Mouse (Mus musculus): ENCODE data around the gene Atxn10. TPM values are rescaled to one million over a fixed set of nuclear protein-coding genes. Genes with fewer than 3 reads are reported as not detected.
"Not testable (repeated sequence)": the region's sequence is repeated elsewhere in the genome, so short reads cannot be mapped to it uniquely, and the experiment has no call there.

Gene Atxn10
- polyA plus RNA-seq, 1 experiment, result 1.6 TPM

GRCm38 (mm10) chr15:85329096-85329495 lies 6.9 kb upstream of the Atxn10 start:
- H3K4me3 ChIP-seq (replicated peaks), result no peak overlapping the region
- no peaks in the 10 kb centered on the region for H3K4me1 ChIP-seq (ENCODE audit: control insufficient read depth)
- H3K27me3 ChIP-seq (ENCODE audit: control insufficient read depth), result 0 out of 2 replicates have a peak, but pooled peaks cover 2% of the 10 kb centered on the region
- H3K36me3 ChIP-seq (ENCODE audit: control insufficient read depth), result no peaks in the 10 kb centered on the region
- TF ChIP-seq TAL1 (IDR thresholded peaks at IDR 0.05; ENCODE audit: low read length) (no peak), GATA1 (IDR thresholded peaks at IDR 0.05; ENCODE audit: low read length) (no peak)
- peaks cover 3% of the 10 kb centered on the region; the same call in 1 of the 2 replicates for H3K9me3 ChIP-seq (ENCODE audit: control insufficient read depth, low read length)

DNA sequence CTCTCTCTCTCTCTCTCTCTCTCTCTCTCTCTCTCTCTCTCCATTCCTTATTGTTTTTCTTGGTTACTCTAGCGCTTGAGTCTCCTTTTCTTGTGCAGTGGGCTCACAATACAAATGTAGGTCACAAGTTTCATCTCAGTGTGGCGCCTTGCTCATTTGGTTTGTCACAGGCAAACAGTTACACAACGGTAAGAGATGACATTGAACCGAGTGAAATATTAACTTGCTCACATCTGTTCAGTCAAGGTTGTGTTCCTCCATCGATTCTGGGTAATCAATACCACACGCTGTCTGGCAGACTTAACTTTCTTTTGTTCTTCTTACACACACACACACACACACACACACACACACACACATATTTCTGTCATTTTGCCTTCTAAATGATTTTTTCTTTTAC lies 6.0 kb upstream of the Atxn10 start:
- no peaks in the 10 kb centered on the region for H3K4me1 ChIP-seq (ENCODE audit: control insufficient read depth)
- TF ChIP-seq GATA1 (IDR thresholded peaks at IDR 0.05; ENCODE audit: low read length) (no peak), TAL1 (IDR thresholded peaks at IDR 0.05; ENCODE audit: low read length) (no peak)
- no peak overlapping the region for H3K4me3 ChIP-seq (replicated peaks)
- no peaks in the 10 kb centered on the region for H3K36me3 ChIP-seq (ENCODE audit: control insufficient read depth)
- H3K27me3 ChIP-seq (ENCODE audit: control insufficient read depth), result 0 out of 2 replicates have a peak, but pooled peaks cover 2% of the 10 kb centered on the region
- peaks cover 3% of the 10 kb centered on the region; the same call in 1 of the 2 replicates for H3K9me3 ChIP-seq (ENCODE audit: control insufficient read depth, low read length)

- not testable (repeated sequence) for H3K4me3 ChIP-seq (replicated peaks); H3K9me3 ChIP-seq (ENCODE audit: control insufficient read depth, low read length); H3K36me3 ChIP-seq (ENCODE audit: control insufficient read depth); H3K27me3 ChIP-seq (ENCODE audit: control insufficient read depth)
- H3K4me1 ChIP-seq (ENCODE audit: control insufficient read depth), result peaks cover 21% of the 10 kb centered on the region
These were observed 2.5 kb upstream of the Atxn10 start for GRCm38 (mm10) chr15:85333511-85333910.

- TF ChIP-seq TAL1 (IDR thresholded peaks at IDR 0.05; ENCODE audit: low read length), result no peak
- TF ChIP-seq GATA1 (IDR thresholded peaks at IDR 0.05; ENCODE audit: low read length), result no peak
- no peaks in the 10 kb centered on the region for H3K36me3 ChIP-seq (ENCODE audit: control insufficient read depth)
- peaks cover 22% of the 10 kb centered on the region for H3K4me1 ChIP-seq (ENCODE audit: control insufficient read depth)
- no peak overlapping the region for H3K4me3 ChIP-seq (replicated peaks)
- 0 out of 2 replicates have a peak, but pooled peaks cover under 1% of the 10 kb centered on the region for H3K9me3 ChIP-seq (ENCODE audit: control insufficient read depth, low read length)
- no peaks in the 10 kb centered on the region for H3K27me3 ChIP-seq (ENCODE audit: control insufficient read depth)
These were observed 1.8 kb upstream of the Atxn10 start for GRCm38 (mm10) chr15:85334234-85334633.

- H3K9me3 ChIP-seq (ENCODE audit: control insufficient read depth, low read length), result no peaks in the 10 kb centered on the region
- TF ChIP-seq TAL1 (IDR thresholded peaks at IDR 0.05; ENCODE audit: low read length) (no peak), GATA1 (IDR thresholded peaks at IDR 0.05; ENCODE audit: low read length) (no peak)
These were observed 401 bp downstream of the Atxn10 start for GRCm38 (mm10) chr15:85336301-85336991.

DNA sequence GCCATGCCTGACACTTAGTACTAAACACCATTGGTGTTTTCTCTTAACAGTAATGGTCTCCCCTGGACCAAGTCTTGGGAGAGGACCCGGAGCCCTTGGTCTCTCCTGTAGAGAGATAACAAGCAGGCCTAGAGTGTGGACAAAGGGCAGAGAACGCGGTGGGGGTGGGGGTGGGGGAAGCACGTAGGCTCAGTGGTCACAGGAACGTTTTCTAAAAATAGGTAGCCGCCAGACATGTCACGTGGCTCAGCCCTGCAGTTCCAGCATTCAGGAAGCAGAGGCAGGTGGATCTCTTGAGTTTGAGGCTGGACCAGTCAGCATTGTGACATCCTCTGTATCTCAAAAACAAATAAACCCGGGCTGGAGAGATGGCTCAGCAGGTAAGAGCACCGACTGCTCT lies 1.2 kb downstream of the Atxn10 start:
- Histone ChIP-seq H3K27me3 (ENCODE audit: control insufficient read depth) (no peaks in the 10 kb centered on the region), H3K9me3 (ENCODE audit: control insufficient read depth, low read length) (no peaks in the 10 kb centered on the region), H3K4me1 (ENCODE audit: control insufficient read depth) (peaks cover 24% of the 10 kb centered on the region), H3K36me3 (ENCODE audit: control insufficient read depth) (no peaks in the 10 kb centered on the region), H3K4me3 (replicated peaks) (peak overlapping the region; percentile 75)
- TF ChIP-seq GATA1 (IDR thresholded peaks at IDR 0.05; ENCODE audit: low read length) (no peak), TAL1 (IDR thresholded peaks at IDR 0.05; ENCODE audit: low read length) (no peak)

More at GRCm38 (mm10) chr15:85336301-85336991, 401 bp downstream of the Atxn10 start:
- Histone ChIP-seq H3K27me3 (ENCODE audit: control insufficient read depth) (no peaks in the 10 kb centered on the region), H3K4me1 (ENCODE audit: control insufficient read depth) (peaks cover 22% of the 10 kb centered on the region), H3K4me3 (replicated peaks) (peak overlapping the region; percentile 75), H3K36me3 (ENCODE audit: control insufficient read depth) (no peaks in the 10 kb centered on the region)

DNA sequence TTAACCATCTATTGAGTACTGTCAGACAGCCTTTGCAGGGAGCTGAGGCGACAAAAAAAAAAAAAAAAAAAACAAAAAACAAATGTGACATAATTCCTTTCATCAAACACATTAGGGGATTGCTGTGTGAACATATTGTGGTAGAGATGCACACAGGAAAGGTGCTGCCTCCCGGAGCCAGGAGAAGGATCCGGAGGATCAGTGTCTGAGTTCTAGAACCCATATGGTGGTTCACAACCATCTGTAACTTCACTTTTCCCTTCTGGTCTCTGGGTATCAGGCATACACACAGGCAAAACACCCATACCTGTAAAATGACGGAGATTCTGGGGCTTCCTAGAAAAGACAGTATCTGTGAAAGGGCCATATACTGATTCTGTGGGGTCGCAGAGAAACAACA lies 1.9 kb downstream of the Atxn10 start:
- TF ChIP-seq TAL1 (IDR thresholded peaks at IDR 0.05; ENCODE audit: low read length) (no peak), GATA1 (IDR thresholded peaks at IDR 0.05; ENCODE audit: low read length) (no peak)
- H3K9me3 ChIP-seq (ENCODE audit: control insufficient read depth, low read length), result no peaks in the 10 kb centered on the region
- no peaks in the 10 kb centered on the region for H3K36me3 ChIP-seq (ENCODE audit: control insufficient read depth)
- H3K27me3 ChIP-seq (ENCODE audit: control insufficient read depth), result no peaks in the 10 kb centered on the region
- peaks cover 29% of the 10 kb centered on the region for H3K4me1 ChIP-seq (ENCODE audit: control insufficient read depth)
- no peak overlapping the region for H3K4me3 ChIP-seq (replicated peaks)

- Histone ChIP-seq H3K9me3 (ENCODE audit: control insufficient read depth, low read length) (no peaks in the 10 kb centered on the region), H3K4me3 (replicated peaks) (no peak overlapping the region), H3K4me1 (ENCODE audit: control insufficient read depth) (peaks cover 22% of the 10 kb centered on the region), H3K36me3 (ENCODE audit: control insufficient read depth) (no peaks in the 10 kb centered on the region; the same call in 1 of the 2 replicates), H3K27me3 (ENCODE audit: control insufficient read depth) (no peaks in the 10 kb centered on the region)
- TF ChIP-seq GATA1 (IDR thresholded peaks at IDR 0.05; ENCODE audit: low read length) (no peak), TAL1 (IDR thresholded peaks at IDR 0.05; ENCODE audit: low read length) (no peak)
These were observed 6.2 kb downstream of the Atxn10 start for GRCm38 (mm10) chr15:85342246-85342645.

GRCm38 (mm10) chr15:85344673-85345072 lies 8.6 kb downstream of the Atxn10 start:
- Histone ChIP-seq H3K9me3 (ENCODE audit: control insufficient read depth, low read length) (no peaks in the 10 kb centered on the region), H3K36me3 (ENCODE audit: control insufficient read depth) (no peaks in the 10 kb centered on the region; the same call in 1 of the 2 replicates), H3K4me3 (replicated peaks) (no peak overlapping the region), H3K4me1 (ENCODE audit: control insufficient read depth) (peaks cover 21% of the 10 kb centered on the region), H3K27me3 (ENCODE audit: control insufficient read depth) (no peaks in the 10 kb centered on the region)
- TF ChIP-seq GATA1 (IDR thresholded peaks at IDR 0.05; ENCODE audit: low read length) (no peak), TAL1 (IDR thresholded peaks at IDR 0.05; ENCODE audit: low read length) (no peak)

Data from erythroblast, embryonic 14.5 days (primary cell).